Mouse (Mus musculus): ENCODE results near the gene Gm4788.

DNA sequence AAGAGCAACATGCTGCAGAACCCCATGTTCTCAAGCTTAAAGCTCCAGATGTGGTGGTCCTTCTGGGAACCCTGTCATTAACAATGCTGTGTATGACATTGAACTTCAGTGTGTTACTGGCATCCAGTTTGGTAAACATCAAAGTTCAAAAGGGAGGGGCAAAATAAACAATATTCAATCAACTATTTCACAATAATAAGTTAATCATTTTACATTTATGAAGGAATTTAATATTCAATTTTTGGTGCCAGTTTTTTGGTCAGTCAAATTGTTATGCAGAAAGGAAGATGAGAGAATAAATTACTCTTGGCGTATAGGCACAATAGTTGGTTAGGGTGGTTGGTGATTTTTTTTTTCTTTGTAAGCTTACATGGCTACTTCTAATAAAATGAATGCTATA lies at the start of gene Gm4788:
- TF ChIP-seq CTCF (conservative IDR thresholded peaks at IDR 0.05; ENCODE audit: low read length) (no peak), NANOG (IDR thresholded peaks at IDR 0.05; ENCODE audit: borderline replicate concordance, low read length) (no peak), POU5F1 (IDR thresholded peaks at IDR 0.05; ENCODE audit: borderline replicate concordance, low read length) (no peak)
